Mouse (Mus musculus): ENCODE data around the gene Gas2. TPM values are rescaled to one million over a fixed set of nuclear protein-coding genes. Genes with fewer than 3 reads are reported as not detected.
A peak's percentile ranks its signal among the peaks of the same experiment; 100 is the strongest.

The Gas2 gene
- total and polyA plus RNA-seq, 2 experiments from 2014 or later = 14.9 to 51.6 TPM

- Histone ChIP-seq H3K4me1 (ENCODE audit: insufficient read depth) (no peaks in the 10 kb centered on the region), H3K9me3 (ENCODE audit: low read length) (no peaks in the 10 kb centered on the region), H3K4me3 (ENCODE audit: low read depth, low read length) (no peak overlapping the region), H3K27me3 (ENCODE audit: insufficient read depth, low read length) (no peaks in the 10 kb centered on the region), H3K27ac (ENCODE audit: low read depth, low read length) (no peak overlapping the region), H3K36me3 (ENCODE audit: insufficient read depth) (no peaks in the 10 kb centered on the region), H3K9ac (no peak overlapping the region), H3K4me2 (ENCODE audit: low read depth) (no peak overlapping the region)
- no peak for TF ChIP-seq CTCF (IDR thresholded peaks at IDR 0.05; ENCODE audit: low read depth)
- DNase-seq = no peak
- no peak for ATAC-seq
- WGBS = 31% methylated on average over 6 of the region's 6 CpGs
Measured at GRCm38 (mm10) chr7:51975181-51975580, 113.4 kb downstream of the Gas2 start.

- Histone ChIP-seq H3K9me3 (ENCODE audit: low read length) (no peaks in the 10 kb centered on the region), H3K4me3 (ENCODE audit: low read depth, low read length) (no peak overlapping the region), H3K4me1 (ENCODE audit: insufficient read depth) (no peaks in the 10 kb centered on the region), H3K27ac (ENCODE audit: low read depth, low read length) (no peak overlapping the region), H3K9ac (no peak overlapping the region), H3K4me2 (ENCODE audit: low read depth) (no peak overlapping the region), H3K36me3 (ENCODE audit: insufficient read depth) (no peaks in the 10 kb centered on the region), H3K27me3 (ENCODE audit: insufficient read depth, low read length) (no peaks in the 10 kb centered on the region)
- DNase-seq = no peak
- TF ChIP-seq CTCF (IDR thresholded peaks at IDR 0.05; ENCODE audit: low read depth) = peak; percentile 60
- ATAC-seq = no peak
- 43% methylated on average over 5 of the region's 5 CpGs for WGBS
Measured at GRCm38 (mm10) chr7:51979271-51979670, 117.5 kb downstream of the Gas2 start.

GRCm38 (mm10) chr7:51982303-51982702 lies 120.5 kb downstream of the Gas2 start:
- no peak for DNase-seq
- 37% methylated on average over 1 of the region's 1 CpGs for WGBS
- no peak overlapping the region for H3K27ac ChIP-seq (ENCODE audit: low read depth, low read length)

GRCm38 (mm10) chr7:51985763-51986162 lies 123.9 kb downstream of the Gas2 start:
- Histone ChIP-seq H3K4me2 (ENCODE audit: low read depth) (no peak overlapping the region), H3K4me1 (ENCODE audit: insufficient read depth) (no peaks in the 10 kb centered on the region), H3K36me3 (ENCODE audit: insufficient read depth) (no peaks in the 10 kb centered on the region), H3K27me3 (ENCODE audit: insufficient read depth, low read length) (no peaks in the 10 kb centered on the region), H3K4me3 (ENCODE audit: low read depth, low read length) (no peak overlapping the region), H3K9ac (no peak overlapping the region), H3K27ac (ENCODE audit: low read depth, low read length) (no peak overlapping the region), H3K9me3 (ENCODE audit: low read length) (no peaks in the 10 kb centered on the region)
- 61% methylated on average over 6 of the region's 6 CpGs for WGBS
- peak; percentile 16 for DNase-seq
- no peak for TF ChIP-seq CTCF (IDR thresholded peaks at IDR 0.05; ENCODE audit: low read depth)
- peak; percentile 66 for ATAC-seq

More at GRCm38 (mm10) chr7:51982303-51982702, 120.5 kb downstream of the Gas2 start:
- Histone ChIP-seq H3K4me1 (ENCODE audit: insufficient read depth) (no peaks in the 10 kb centered on the region), H3K4me2 (ENCODE audit: low read depth) (no peak overlapping the region), H3K27me3 (ENCODE audit: insufficient read depth, low read length) (no peaks in the 10 kb centered on the region), H3K9ac (no peak overlapping the region), H3K4me3 (ENCODE audit: low read depth, low read length) (no peak overlapping the region), H3K36me3 (ENCODE audit: insufficient read depth) (no peaks in the 10 kb centered on the region), H3K9me3 (ENCODE audit: low read length) (no peaks in the 10 kb centered on the region)
- TF ChIP-seq CTCF (IDR thresholded peaks at IDR 0.05; ENCODE audit: low read depth) = no peak
- peak; percentile 42; the same call in 1 of the 2 replicates for ATAC-seq

GRCm38 (mm10) chr7:51986909-51987308 lies 125.1 kb downstream of the Gas2 start:
- Histone ChIP-seq H3K4me2 (ENCODE audit: low read depth) (no peak overlapping the region), H3K9ac (no peak overlapping the region), H3K4me3 (ENCODE audit: low read depth, low read length) (no peak overlapping the region), H3K27me3 (ENCODE audit: insufficient read depth, low read length) (no peaks in the 10 kb centered on the region), H3K4me1 (ENCODE audit: insufficient read depth) (no peaks in the 10 kb centered on the region), H3K9me3 (ENCODE audit: low read length) (no peaks in the 10 kb centered on the region), H3K36me3 (ENCODE audit: insufficient read depth) (no peaks in the 10 kb centered on the region), H3K27ac (ENCODE audit: low read depth, low read length) (no peak overlapping the region)
- no peak for TF ChIP-seq CTCF (IDR thresholded peaks at IDR 0.05; ENCODE audit: low read depth)
- no peak for DNase-seq
- 68% methylated on average over 6 of the region's 6 CpGs for WGBS
- no peak for ATAC-seq

- Histone ChIP-seq H3K27ac (ENCODE audit: low read depth, low read length) (no peak overlapping the region), H3K27me3 (ENCODE audit: insufficient read depth, low read length) (no peaks in the 10 kb centered on the region), H3K9me3 (ENCODE audit: low read length) (no peaks in the 10 kb centered on the region), H3K4me2 (ENCODE audit: low read depth) (no peak overlapping the region), H3K4me1 (ENCODE audit: insufficient read depth) (no peaks in the 10 kb centered on the region), H3K36me3 (ENCODE audit: insufficient read depth) (no peaks in the 10 kb centered on the region), H3K9ac (no peak overlapping the region), H3K4me3 (ENCODE audit: low read depth, low read length) (no peak overlapping the region)
- TF ChIP-seq CTCF (IDR thresholded peaks at IDR 0.05; ENCODE audit: low read depth) = no peak
- no peak for DNase-seq
- 87% methylated on average over 3 of the region's 3 CpGs for WGBS
- ATAC-seq = no peak
Measured at GRCm38 (mm10) chr7:51991020-51991419, 129.2 kb downstream of the Gas2 start.

GRCm38 (mm10) chr7:52005511-52006295 lies 143.9 kb downstream of the Gas2 start, which contains the start of gene Svip:
TSS of gene Svip (minus strand) at chr7:52006018.
- 2% methylated on average over 41 of the region's 47 CpGs for WGBS
- H3K27ac ChIP-seq (ENCODE audit: low read depth, low read length) = peak within 1 kb of the TSS; percentile 77
- H3K9me3 ChIP-seq (ENCODE audit: low read length) = no peaks in the 10 kb centered on the region
- no peaks in the 10 kb centered on the region for H3K36me3 ChIP-seq (ENCODE audit: insufficient read depth)
- DNase-seq (peak; percentile 96), ATAC-seq (peak; percentile 97)
- H3K4me3 ChIP-seq (ENCODE audit: low read depth, low read length) = peak within 1 kb of the TSS; percentile 71
- H3K9ac ChIP-seq = peak within 1 kb of the TSS; percentile 85
- TF ChIP-seq CTCF (IDR thresholded peaks at IDR 0.05; ENCODE audit: low read depth) = no peak
- H3K27me3 ChIP-seq (ENCODE audit: insufficient read depth, low read length) = no peaks in the 10 kb centered on the region; the same call in 1 of the 2 replicates
- H3K4me2 ChIP-seq (ENCODE audit: low read depth) = peak within 1 kb of the TSS; percentile 66
- H3K4me1 ChIP-seq (ENCODE audit: insufficient read depth) = peaks cover 5% of the 10 kb centered on the region
